Mouse (Mus musculus) cortical plate, adult 2 months (tissue): Measurements from ENCODE around the gene Hist1h2ak. TPM values are rescaled to one million over a fixed set of nuclear protein-coding genes. Genes with fewer than 3 reads are reported as not detected.
"Not testable (repeated sequence)": the region's sequence is repeated elsewhere in the genome, so short reads cannot be mapped to it uniquely, and the experiment has no call there.

ENCODE experiments used
- H3K27ac ChIP-seq: fragments of 200-500 bp; 2 replicates; pipeline ENCODE4 v1.5.1; 2012; ENCODE audit warnings: low read length, control low read depth, inconsistent platforms; ENCODE audit not compliant: insufficient read depth
- H3K4me1 ChIP-seq: fragments of 200-500 bp; 2 replicates; pipeline ENCODE4 v1.6.1; 2011; ENCODE audit warnings: low read length; ENCODE audit not compliant: control insufficient read depth, insufficient read depth
- H3K4me3 ChIP-seq: fragments of 200-500 bp; 2 replicates; pipeline ENCODE4 v1.5.1; 2011; ENCODE audit warnings: mild to moderate bottlenecking, low read length, control low read depth; ENCODE audit not compliant: insufficient read depth
- CTCF ChIP-seq: fragments of 200-500 bp; IDR thresholded peaks from 2 replicates; pipeline ENCODE4 v1.5.1; 2011; ENCODE audit warnings: mild to moderate bottlenecking, control low read depth, low read length; ENCODE audit not compliant: insufficient read depth; ENCODE audit errors: extremely low read depth
- POLR2A ChIP-seq: fragments of 200-500 bp; IDR thresholded peaks from 2 replicates; pipeline ENCODE4 v1.6.1; 2011; ENCODE audit warnings: mild to moderate bottlenecking, low read length, control low read depth; ENCODE audit not compliant: insufficient read depth; ENCODE audit errors: extremely low read depth
- polyA plus RNA-seq: library from polyadenylated mRNA; depleted of rRNA; stranded (reverse); fragments of >200 nt; gene quantifications from 2 replicates; pipeline ENCODE4 v1.2.3, GENCODE M21; 2012

The Hist1h2ak gene
- polyA plus RNA-seq, 1 experiment: 1.7 TPM

- Histone ChIP-seq H3K27ac (no peak overlapping the region), H3K4me1 (no peaks in the 10 kb centered on the region), H3K4me3 (no peak overlapping the region)
- no peak for TF ChIP-seq POLR2A
- TF ChIP-seq CTCF: no peak
These were observed 2.1 kb upstream of the Hist1h2ak start for GRCm38 (mm10) chr13:21755707-21756106.

DNA sequence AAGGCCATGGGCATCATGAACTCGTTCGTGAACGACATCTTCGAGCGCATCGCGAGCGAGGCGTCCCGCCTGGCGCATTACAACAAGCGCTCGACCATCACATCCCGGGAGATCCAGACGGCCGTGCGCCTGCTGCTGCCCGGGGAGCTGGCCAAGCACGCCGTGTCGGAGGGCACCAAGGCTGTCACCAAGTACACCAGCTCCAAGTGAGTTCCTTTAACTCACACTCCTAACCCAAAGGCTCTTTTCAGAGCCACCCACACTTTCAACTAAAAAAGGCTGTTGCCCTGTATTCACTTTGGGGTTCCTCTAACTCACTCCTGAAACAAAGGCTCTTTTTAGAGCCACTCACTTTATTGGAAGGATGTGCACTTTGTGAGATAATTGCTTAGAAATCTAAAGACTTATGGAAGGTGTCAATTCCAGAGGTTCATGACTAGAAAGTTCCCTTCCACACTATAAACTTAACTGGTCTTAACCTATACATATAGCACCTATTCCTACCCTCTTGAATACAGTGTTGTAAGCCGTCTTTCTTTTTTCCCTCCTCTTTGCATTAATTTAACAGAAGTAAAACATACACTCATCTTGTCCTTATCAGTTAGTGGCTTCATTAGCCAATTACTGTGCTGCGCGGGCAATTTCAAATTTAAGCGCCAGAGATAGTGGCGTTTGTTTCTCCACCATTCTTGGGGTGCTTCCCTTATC lies 821 bp upstream of the Hist1h2ak start:
- not testable (repeated sequence) for H3K27ac ChIP-seq, H3K4me1 ChIP-seq
- peak overlapping the region; percentile 56; the same call in 1 of the 2 replicates for H3K4me3 ChIP-seq

DNA sequence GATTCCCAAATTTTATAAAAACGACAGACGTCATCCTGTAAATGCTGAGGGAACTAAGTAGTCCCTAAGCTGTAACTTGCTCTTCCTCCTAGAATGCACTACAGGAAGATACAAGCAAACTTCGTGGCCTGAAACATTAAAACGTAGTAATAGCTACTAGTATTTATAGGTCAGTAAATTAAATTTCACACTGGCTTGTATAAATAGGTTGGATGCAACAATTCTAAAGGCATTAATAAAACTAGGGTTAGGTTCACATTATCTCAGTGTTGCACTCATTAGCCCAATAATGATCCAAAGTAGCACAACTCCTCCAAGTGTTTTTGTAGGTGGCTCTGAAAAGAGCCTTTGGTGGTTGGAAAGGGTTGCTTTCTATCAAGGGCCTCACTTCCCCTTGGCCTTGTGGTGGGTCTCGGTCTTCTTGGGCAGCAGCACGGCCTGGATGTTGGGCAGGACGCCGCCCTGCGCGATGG lies 540 bp downstream of the Hist1h2ak start:
- H3K4me1 ChIP-seq: peaks cover 2% of the 10 kb centered on the region; the same call in 1 of the 2 replicates
- peak overlapping the region; percentile 56 for H3K4me3 ChIP-seq
- H3K27ac ChIP-seq: peak overlapping the region; percentile 88
- TF ChIP-seq POLR2A: no peak
- no peak for TF ChIP-seq CTCF

GRCm38 (mm10) chr13:21752356-21752755 lies 1.3 kb downstream of the Hist1h2ak start:
- TF ChIP-seq CTCF: no peak
- TF ChIP-seq POLR2A: no peak
- H3K4me3 ChIP-seq: no peak overlapping the region
- H3K27ac ChIP-seq: no peak overlapping the region
- H3K4me1 ChIP-seq: peaks cover 2% of the 10 kb centered on the region; the same call in 1 of the 2 replicates

GRCm38 (mm10) chr13:21751827-21752226 lies 1.8 kb downstream of the Hist1h2ak start:
- Histone ChIP-seq H3K27ac (no peak overlapping the region), H3K4me1 (peaks cover 2% of the 10 kb centered on the region; the same call in 1 of the 2 replicates), H3K4me3 (no peak overlapping the region)
- TF ChIP-seq CTCF (no peak), POLR2A (no peak)

GRCm38 (mm10) chr13:21751417-21751816 lies 2.2 kb downstream of the Hist1h2ak start:
- no peak for TF ChIP-seq POLR2A
- no peak for TF ChIP-seq CTCF
- Histone ChIP-seq H3K4me1 (peaks cover 2% of the 10 kb centered on the region; the same call in 1 of the 2 replicates), H3K27ac (no peak overlapping the region), H3K4me3 (no peak overlapping the region)

GRCm38 (mm10) chr13:21750159-21751017 lies 3.2 kb downstream of the Hist1h2ak start, which contains the start of gene Hist1h4k:
Gene Hist1h4k (minus strand): TSS chr13:21750505.
- peak; percentile 90 for TF ChIP-seq POLR2A
- not testable (repeated sequence) for H3K27ac ChIP-seq, H3K4me1 ChIP-seq
- H3K4me3 ChIP-seq: peak within 1 kb of the TSS; percentile 58

- H3K4me3 ChIP-seq: peak overlapping the region; percentile 58
- no peak overlapping the region for H3K27ac ChIP-seq
- no peak for TF ChIP-seq POLR2A
- no peak for TF ChIP-seq CTCF
- peaks cover 2% of the 10 kb centered on the region; the same call in 1 of the 2 replicates for H3K4me1 ChIP-seq
These were observed 4.1 kb downstream of the Hist1h2ak start for GRCm38 (mm10) chr13:21749387-21750158.

- H3K4me1 ChIP-seq: peaks cover 2% of the 10 kb centered on the region; the same call in 1 of the 2 replicates
- no peak overlapping the region for H3K27ac ChIP-seq
- H3K4me3 ChIP-seq: no peak overlapping the region
- TF ChIP-seq CTCF: no peak
- TF ChIP-seq POLR2A: no peak
These were observed 8.6 kb downstream of the Hist1h2ak start for GRCm38 (mm10) chr13:21745006-21745405.
